In genomic region chr15:61562252-61562651, GRCm38 (mm10) we compare ENCODE assay signal across 25 mouse cellular contexts.
DNase-seq lines count a peak whose midpoint lies in the region; ATAC-seq and TF ChIP-seq lines count a peak whose summit lies in the region.
"Had no signal": no experiment of that assay in that cellular context is flagged by ENCODE, and none has a peak within 500 bp of the region (broad histone marks: within the 10 kb centered on the region; RNA-seq: fewer than 3 reads in every experiment).

No protein-coding gene starts in this region.

- no peaks in the 10 kb centered on the region for H3K9me3 ChIP-seq in lung, embryonic 14.5 days (ENCODE audit: low read depth, low read length)
- H3K9me3 ChIP-seq: embryonic facial prominence, embryonic 10.5 days; heart, embryonic 15.5 days; liver, embryonic 13.5 days; midbrain, embryonic 10.5 days; neural tube, embryonic 15.5 days had no signal

- H3K36me3 ChIP-seq in lung, embryonic 14.5 days (ENCODE audit: insufficient read depth): no peaks in the 10 kb centered on the region
- H3K36me3 ChIP-seq in kidney, adult 2 months (ENCODE audit: control insufficient read depth, insufficient read depth, low read length): no peaks in the 10 kb centered on the region
- H3K36me3 ChIP-seq: embryonic facial prominence, embryonic 10.5 days; heart, embryonic 15.5 days; liver, embryonic 13.5 days; midbrain, embryonic 10.5 days; neural tube, embryonic 15.5 days had no signal

- no peak for ATAC-seq in lung, embryonic 14.5 days (ENCODE audit: insufficient read depth)
- ATAC-seq in activated CD4-positive, CD25-positive, alpha-beta regulatory T cell, adult 4 months: no peak
- ATAC-seq: forebrain, embryonic 16.5 days; intestine, postnatal 0 days had no signal

- H3K4me1 ChIP-seq in lung, embryonic 14.5 days (ENCODE audit: insufficient read depth): no peaks in the 10 kb centered on the region
- H3K4me1 ChIP-seq in kidney, adult 2 months (ENCODE audit: control insufficient read depth, insufficient read depth, low read length): no peaks in the 10 kb centered on the region
- H3K4me1 ChIP-seq: embryonic facial prominence, embryonic 10.5 days; liver, embryonic 13.5 days; midbrain, embryonic 10.5 days; neural tube, embryonic 15.5 days had no signal

- no peaks in the 10 kb centered on the region for H3K27me3 ChIP-seq in lung, embryonic 14.5 days (ENCODE audit: insufficient read depth, low read length)
- no peaks in the 10 kb centered on the region for H3K27me3 ChIP-seq in kidney, adult 2 months (replicated peaks; ENCODE audit: control insufficient read depth, insufficient read depth, low read length)
- H3K27me3 ChIP-seq: heart, embryonic 15.5 days; liver, embryonic 13.5 days; neural tube, embryonic 15.5 days had no signal

- TF ChIP-seq CTCF in lung, embryonic 14.5 days (IDR thresholded peaks at IDR 0.05; ENCODE audit: low read depth): no peak
- TF ChIP-seq CTCF in kidney, adult 2 months (conservative IDR thresholded peaks at IDR 0.05; ENCODE audit: insufficient read depth, insufficient read length, low read depth, low read length): no peak

- H3K9ac ChIP-seq in lung, embryonic 14.5 days: no peak overlapping the region
- H3K9ac ChIP-seq: heart, embryonic 15.5 days; hindbrain, embryonic 14.5 days; liver, embryonic 13.5 days; neural tube, embryonic 15.5 days had no signal

- H3K27ac ChIP-seq in lung, embryonic 14.5 days (ENCODE audit: low read depth): no peak overlapping the region
- H3K27ac ChIP-seq in kidney, adult 2 months (ENCODE audit: insufficient read depth, low read depth, low read length): no peak overlapping the region
- H3K27ac ChIP-seq: embryonic facial prominence, embryonic 10.5 days; heart, embryonic 15.5 days; hindbrain, embryonic 14.5 days; liver, embryonic 13.5 days; midbrain, embryonic 10.5 days; neural tube, embryonic 15.5 days; stomach, postnatal 0 days had no signal

- 11% methylated on average over 2 of the region's 2 CpGs for WGBS in lung, embryonic 14.5 days
- 20% methylated on average over 2 of the region's 2 CpGs for WGBS in kidney, adult 2 months

- DNase-seq in cerebellum, postnatal 10 days: peak; percentile 17 to 18
- DNase-seq in cerebellum, postnatal 14 days: no peak
- DNase-seq in lung, embryonic 14.5 days: peak; percentile 37
- no peak for DNase-seq in lung, adult 18-20 months
- peak; percentile 49 for DNase-seq in kidney, adult 2 months
- peak; percentile 10 to 22 for DNase-seq in kidney, postnatal 36 days
- DNase-seq in left cerebral cortex, adult 18-20 months (ENCODE audit: low spot score in 2 of 2): no peak
- DNase-seq: B cell, adult 2 months; cerebellum, adult 9-11 months; gastrocnemius, postnatal 25 days; left cerebral cortex, postnatal 4 days; liver, embryonic 13.5 days; lung, postnatal 14 days; spleen, adult 18-20 months; thymus, postnatal 36 days had no signal

- H3K4me3 ChIP-seq in lung, embryonic 14.5 days (ENCODE audit: low read depth, low read length): no peak overlapping the region
- H3K4me3 ChIP-seq in kidney, adult 2 months (ENCODE audit: insufficient read depth, low read depth, low read length): no peak overlapping the region
- H3K4me3 ChIP-seq: embryonic facial prominence, embryonic 10.5 days; erythroblast, embryonic 14.5 days; heart, embryonic 15.5 days; liver, embryonic 13.5 days; midbrain, embryonic 10.5 days; neural tube, embryonic 15.5 days had no signal

- H3K4me2 ChIP-seq in lung, embryonic 14.5 days: no peak overlapping the region
- H3K4me2 ChIP-seq: heart, embryonic 15.5 days; hindbrain, embryonic 14.5 days; liver, embryonic 13.5 days; neural tube, embryonic 15.5 days had no signal

- no peak for TF ChIP-seq POLR2A in kidney, adult 2 months (IDR thresholded peaks at IDR 0.05; ENCODE audit: low read depth, low read length)

Comparison
In these comparisons a context has a peak if more than half of its experiments do, and no peak if none do; other contexts are left out.
1. DNase-seq: peak in cerebellum, postnatal 10 days (2 of 2), lung, embryonic 14.5 days (single experiment), kidney, adult 2 months (single experiment) and kidney, postnatal 36 days (2 of 2); none in cerebellum, postnatal 14 days (0 of 2), lung, adult 18-20 months (0 of 2) and left cerebral cortex, adult 18-20 months (0 of 2).